Mouse (Mus musculus) heart, embryonic 13.5 days (tissue): ENCODE measurements around the gene Gramd1a. TPM values are rescaled to one million over a fixed set of nuclear protein-coding genes. Genes with fewer than 3 reads are reported as not detected.

Experiments used
- ATAC-seq: fragments of 200-750 bp; cut with Nextera tagmentation; 2 replicates; pipeline ENCODE4 v1.8.0; 2017; ENCODE audit warnings: moderate TSS enrichment; ENCODE audit not compliant: insufficient number of reproducible peaks, low FRiP score, low TSS enrichment; ENCODE audit errors: extremely low read depth
- H3K27ac ChIP-seq: fragments of 300-500 bp; sonication (generic); replicated peaks from 2 replicates; pipeline ENCODE4 v1.5.1; 2015; ENCODE audit warnings: moderate library complexity, mild to moderate bottlenecking, inconsistent platforms
- H3K27me3 ChIP-seq: fragments of 300-500 bp; sonication (generic); replicated peaks from 2 replicates; pipeline ENCODE4 v1.6.1; 2015; ENCODE audit warnings: mild to moderate bottlenecking, inconsistent platforms
- H3K36me3 ChIP-seq: fragments of 300-500 bp; sonication (generic); 2 replicates; pipeline ENCODE4 v1.6.1; 2015; ENCODE audit warnings: mild to moderate bottlenecking, inconsistent platforms
- H3K4me1 ChIP-seq: fragments of 300-500 bp; sonication (generic); 2 replicates; pipeline ENCODE4 v1.6.1; 2015; ENCODE audit warnings: inconsistent platforms
- H3K4me2 ChIP-seq: fragments of 300-500 bp; sonication (generic); 2 replicates; pipeline ENCODE4 v1.6.1; 2015; ENCODE audit warnings: inconsistent platforms, mild to moderate bottlenecking, moderate library complexity
- H3K4me3 ChIP-seq: fragments of 300-500 bp; sonication (generic); 2 replicates; pipeline ENCODE4 v1.5.1; 2015; ENCODE audit warnings: moderate library complexity, mild to moderate bottlenecking, inconsistent platforms
- H3K9ac ChIP-seq: fragments of 300-500 bp; sonication (generic); 2 replicates; pipeline ENCODE4 v1.6.1; 2015; ENCODE audit warnings: inconsistent platforms, mild to moderate bottlenecking, moderate library complexity
- H3K9me3 ChIP-seq: fragments of 300-500 bp; sonication (generic); 2 replicates; pipeline ENCODE4 v1.6.1; 2016; ENCODE audit warnings: inconsistent platforms
- WGBS: fragments of 180-500 bp; shearing (Covaris S2); methylation state at CpG from one replicate; pipeline ENCODE4 v1.1.7; 2015; ENCODE audit warnings: mixed read lengths; 5-methylcytosine and 5-hydroxymethylcytosine counted together
- polyA plus RNA-seq: library from polyadenylated mRNA; unstranded; fragments of >200 nt; fragmentation: Nextera tagmentation; extraction: Ambion mirVana; gene quantifications from 2 replicates; pipeline ENCODE4 v1.2.1, GENCODE M21; 2015

Gene Gramd1a
- polyA plus RNA-seq, 1 experiment from 2014 or later = 50.3 TPM

DNA sequence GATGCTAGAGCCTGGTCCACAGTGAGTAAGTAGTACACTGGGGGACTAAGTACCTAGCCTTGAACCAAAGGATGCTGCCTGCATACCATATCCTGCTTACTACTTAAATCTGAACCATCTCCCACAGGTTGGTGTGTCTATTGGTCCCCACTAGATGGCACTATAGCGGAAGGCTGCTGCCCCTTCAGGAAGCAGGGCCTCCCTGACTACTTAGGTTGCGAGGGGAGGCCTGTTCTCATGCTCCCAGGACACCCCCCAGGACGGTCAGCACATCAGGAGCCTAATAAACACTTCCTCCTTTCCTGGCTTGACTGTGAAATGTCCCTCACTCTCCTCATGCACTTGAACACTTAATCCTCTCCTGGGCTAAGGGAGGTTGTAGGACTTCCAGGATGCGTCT is 24.9 kb downstream of the Gramd1a start:
- ATAC-seq = no peak
- H3K36me3 ChIP-seq = peaks cover 79% of the 10 kb centered on the region
- no peak overlapping the region for H3K9ac ChIP-seq
- no peaks in the 10 kb centered on the region for H3K9me3 ChIP-seq
- H3K4me1 ChIP-seq = peaks cover 27% of the 10 kb centered on the region
- no peak overlapping the region for H3K4me2 ChIP-seq
- H3K4me3 ChIP-seq = no peak overlapping the region
- H3K27me3 ChIP-seq = peaks cover 18% of the 10 kb centered on the region
- 31% methylated on average over 4 of the region's 4 CpGs for whole genome bisulfite sequencing
- no peak overlapping the region for H3K27ac ChIP-seq

DNA sequence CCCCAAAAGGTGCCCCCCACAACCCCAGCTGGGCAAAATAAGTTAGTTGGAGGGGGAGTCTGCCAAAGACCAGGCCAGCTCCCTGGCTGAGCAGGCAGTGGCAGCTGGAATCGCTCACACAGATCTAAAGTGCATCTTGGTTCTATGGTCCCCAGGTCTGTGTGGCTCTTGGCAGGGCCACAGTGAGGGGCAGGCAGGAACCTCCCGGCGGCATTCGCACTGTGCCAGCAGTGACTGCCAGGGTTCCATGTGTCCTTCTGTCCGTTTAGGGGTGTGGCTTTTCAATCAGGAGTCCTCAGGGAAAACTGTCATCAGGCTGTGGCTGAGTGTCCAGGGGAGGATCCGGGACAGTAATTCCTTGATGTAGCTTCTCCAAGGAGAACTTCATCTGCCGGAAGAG is 25.5 kb downstream of the Gramd1a start:
- Histone ChIP-seq H3K36me3 (peaks cover 73% of the 10 kb centered on the region), H3K9ac (no peak overlapping the region), H3K27me3 (peaks cover 25% of the 10 kb centered on the region), H3K9me3 (no peaks in the 10 kb centered on the region), H3K4me2 (no peak overlapping the region), H3K4me1 (peaks cover 28% of the 10 kb centered on the region), H3K27ac (no peak overlapping the region), H3K4me3 (no peak overlapping the region)
- WGBS = 87% methylated on average over 7 of the region's 7 CpGs
- ATAC-seq = no peak

DNA sequence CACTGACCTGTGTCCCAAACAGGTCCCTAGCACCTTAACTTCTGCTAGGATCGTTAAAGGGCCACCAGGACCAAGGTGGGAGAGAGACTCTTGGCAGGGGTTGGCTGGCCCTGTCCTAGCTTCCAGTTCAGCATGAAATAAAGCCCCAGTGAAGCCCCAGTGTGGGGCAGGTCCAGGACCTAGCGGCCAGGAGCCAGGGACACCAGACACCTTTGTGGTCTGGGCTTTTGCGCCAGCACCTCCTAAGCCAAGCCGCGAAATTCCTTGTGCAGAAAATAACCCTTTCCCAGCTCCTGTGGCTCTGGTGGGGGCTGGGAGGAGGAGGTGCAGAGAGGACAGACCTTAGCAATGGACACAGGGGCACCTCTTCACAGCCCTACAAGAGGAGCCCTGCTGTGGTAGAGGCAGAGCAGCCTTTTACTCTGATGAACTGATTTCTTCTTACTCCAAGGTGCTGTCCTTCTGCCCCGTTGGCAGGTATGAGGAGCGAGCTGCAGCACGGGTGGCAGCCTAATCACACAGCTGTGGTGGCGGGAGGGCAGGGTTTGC is 27.5 kb downstream of the Gramd1a start:
- H3K4me3 ChIP-seq = no peak overlapping the region
- no peak overlapping the region; the same call in 1 of the 2 replicates for H3K9ac ChIP-seq
- 48% methylated on average over 9 of the region's 9 CpGs for WGBS
- H3K27ac ChIP-seq = no peak overlapping the region
- H3K4me2 ChIP-seq = no peak overlapping the region
- peaks cover 28% of the 10 kb centered on the region for H3K4me1 ChIP-seq
- no peak for ATAC-seq
- H3K9me3 ChIP-seq = no peaks in the 10 kb centered on the region
- H3K27me3 ChIP-seq = peaks cover 34% of the 10 kb centered on the region
- H3K36me3 ChIP-seq = peaks cover 53% of the 10 kb centered on the region

DNA sequence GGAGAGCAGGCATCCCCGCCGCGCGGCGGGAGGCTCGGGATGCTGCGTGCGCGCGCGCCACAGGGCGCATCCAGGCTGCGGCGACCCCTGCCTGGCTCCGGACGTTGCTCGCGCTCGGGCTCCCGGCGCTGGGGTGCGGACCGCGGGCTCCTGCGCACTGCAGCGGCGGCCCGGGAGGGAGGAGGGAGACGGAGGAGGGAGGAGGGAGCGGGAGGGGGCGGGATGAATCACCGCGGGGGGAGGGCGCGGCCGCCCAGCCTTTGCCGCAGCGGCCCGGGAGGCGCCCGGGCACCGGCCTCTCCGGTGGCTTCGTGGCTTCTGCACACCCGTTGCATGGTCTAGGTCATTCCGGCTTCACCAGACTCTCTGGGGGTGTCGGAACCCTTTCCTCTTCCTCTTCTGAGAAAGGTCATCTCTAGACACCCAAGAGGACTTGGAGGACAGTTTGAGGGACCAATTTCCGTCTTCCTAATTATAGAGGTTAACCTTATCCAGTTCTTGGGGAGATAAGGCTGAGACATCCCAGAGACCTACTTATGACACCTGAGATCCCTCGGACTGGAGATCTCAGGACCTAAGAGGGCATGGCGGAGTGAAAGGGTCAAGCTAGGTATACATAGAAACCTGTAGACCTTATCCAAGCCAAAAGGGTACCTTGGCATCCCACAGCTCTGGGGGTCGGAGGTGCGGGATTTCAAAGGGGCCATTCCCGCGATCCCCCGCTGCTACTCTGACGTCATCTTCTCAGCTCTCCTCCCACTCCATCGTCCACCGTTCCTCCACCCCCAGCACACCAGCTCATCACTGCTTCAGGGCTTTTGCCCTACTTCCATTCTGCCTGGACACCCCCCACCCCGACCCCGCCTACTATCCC is 28.6 kb downstream of the Gramd1a start, which contains the start of gene Scn1b:
TSS of gene Scn1b (minus strand) at position 153 of the 874 bp plus-strand sequence.
- ATAC-seq = no peak
- Histone ChIP-seq H3K9me3 (no peaks in the 10 kb centered on the region), H3K4me2 (peak within 1 kb of the TSS; percentile 99), H3K9ac (peak within 1 kb of the TSS; percentile 84), H3K4me1 (peaks cover 28% of the 10 kb centered on the region), H3K27me3 (peaks cover 34% of the 10 kb centered on the region), H3K36me3 (peaks cover 42% of the 10 kb centered on the region), H3K27ac (no peak within 1 kb of the TSS), H3K4me3 (peak within 1 kb of the TSS; percentile 69)
- WGBS = under 1% methylated on average over 53 of the region's 60 CpGs

DNA sequence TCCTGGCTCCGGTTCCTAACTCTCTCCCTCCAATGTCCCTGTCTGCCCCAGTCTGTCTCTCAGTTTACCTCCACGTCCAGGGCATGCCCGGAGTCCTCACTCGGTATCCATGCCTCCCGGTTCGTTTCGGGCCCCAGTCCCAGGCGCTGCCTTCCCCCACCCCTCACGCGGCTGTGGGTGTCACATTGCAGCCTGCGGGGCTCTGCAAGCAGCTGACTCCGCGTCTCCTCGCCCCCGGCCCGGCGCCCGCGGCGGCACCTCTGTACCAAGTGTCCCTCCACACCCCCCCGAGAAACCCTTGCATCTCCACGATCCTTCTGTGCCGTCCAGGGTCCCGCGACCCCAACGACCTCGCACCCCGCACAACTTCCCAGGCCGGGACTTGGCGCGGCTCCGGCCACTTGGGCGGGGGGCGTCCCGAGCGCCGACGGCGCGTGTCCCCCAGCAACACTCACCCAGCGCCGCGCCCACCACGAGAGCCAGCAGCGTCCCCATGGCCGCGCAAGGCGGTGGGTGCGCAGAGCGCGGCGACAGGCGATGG is 29.4 kb downstream of the Gramd1a start:
- no peak for ATAC-seq
- peaks cover 24% of the 10 kb centered on the region for H3K4me1 ChIP-seq
- 2% methylated on average over 53 of the region's 53 CpGs for WGBS

DNA sequence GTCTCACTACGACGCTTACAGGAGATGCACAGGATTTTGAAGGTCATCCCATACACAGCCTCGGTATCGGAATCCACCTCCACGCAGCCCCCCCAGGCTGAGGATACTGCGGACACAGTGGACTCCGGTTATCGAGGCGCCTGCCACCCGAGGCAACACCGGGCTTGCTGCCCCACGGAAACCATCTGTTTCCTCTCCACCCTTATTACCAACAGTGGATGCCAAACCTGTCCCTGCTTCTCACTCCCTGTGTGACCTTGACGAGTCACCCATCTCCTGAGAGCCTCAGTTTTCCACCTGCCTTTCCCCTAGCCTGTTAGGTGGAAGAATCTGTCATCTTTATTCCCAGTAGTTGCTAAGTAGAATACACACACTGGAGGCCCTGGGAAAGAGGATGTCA is 30.6 kb downstream of the Gramd1a start:
- H3K9me3 ChIP-seq = no peaks in the 10 kb centered on the region
- ATAC-seq = no peak
- WGBS = 75% methylated on average over 13 of the region's 13 CpGs
- no peak overlapping the region for H3K4me3 ChIP-seq
- no peak overlapping the region for H3K27ac ChIP-seq
- peaks cover 22% of the 10 kb centered on the region for H3K36me3 ChIP-seq
- H3K4me2 ChIP-seq = no peak overlapping the region
- H3K4me1 ChIP-seq = peaks cover 20% of the 10 kb centered on the region
- H3K27me3 ChIP-seq = peaks cover 34% of the 10 kb centered on the region
- no peak overlapping the region for H3K9ac ChIP-seq

More for the DNA sequence above, 29.4 kb downstream of the Gramd1a start:
- H3K4me3 ChIP-seq = peak overlapping the region; percentile 69
- H3K4me2 ChIP-seq = peak overlapping the region; percentile 99
- H3K9ac ChIP-seq = peak overlapping the region; percentile 84
- H3K27me3 ChIP-seq = peaks cover 34% of the 10 kb centered on the region
- no peaks in the 10 kb centered on the region for H3K9me3 ChIP-seq
- H3K36me3 ChIP-seq = peaks cover 33% of the 10 kb centered on the region
- no peak overlapping the region for H3K27ac ChIP-seq

DNA sequence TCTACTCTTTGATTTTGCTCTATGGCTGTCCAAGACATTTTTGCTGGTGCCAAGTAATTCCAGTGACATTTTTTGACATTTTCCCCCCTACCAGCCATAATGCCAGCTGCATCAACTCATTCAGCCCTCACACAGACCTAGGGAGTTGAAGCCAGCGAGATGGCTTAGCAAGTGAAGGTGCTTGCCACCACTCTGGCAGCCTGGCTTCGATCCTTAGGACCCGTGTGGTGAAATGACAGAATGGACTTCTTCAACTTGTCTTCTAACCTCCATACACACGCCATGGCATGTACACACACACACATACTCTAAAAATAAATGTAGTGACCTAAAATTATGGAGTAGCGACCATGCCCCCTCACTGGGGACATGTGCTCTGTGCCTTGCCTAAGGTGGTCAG is 31.3 kb downstream of the Gramd1a start:
- Histone ChIP-seq H3K27ac (no peak overlapping the region), H3K4me2 (no peak overlapping the region), H3K9ac (no peak overlapping the region), H3K4me3 (no peak overlapping the region), H3K4me1 (peaks cover 20% of the 10 kb centered on the region), H3K9me3 (no peaks in the 10 kb centered on the region), H3K27me3 (peaks cover 34% of the 10 kb centered on the region), H3K36me3 (peaks cover 14% of the 10 kb centered on the region)
- no peak for ATAC-seq
- WGBS = 72% methylated on average over 5 of the region's 5 CpGs

DNA sequence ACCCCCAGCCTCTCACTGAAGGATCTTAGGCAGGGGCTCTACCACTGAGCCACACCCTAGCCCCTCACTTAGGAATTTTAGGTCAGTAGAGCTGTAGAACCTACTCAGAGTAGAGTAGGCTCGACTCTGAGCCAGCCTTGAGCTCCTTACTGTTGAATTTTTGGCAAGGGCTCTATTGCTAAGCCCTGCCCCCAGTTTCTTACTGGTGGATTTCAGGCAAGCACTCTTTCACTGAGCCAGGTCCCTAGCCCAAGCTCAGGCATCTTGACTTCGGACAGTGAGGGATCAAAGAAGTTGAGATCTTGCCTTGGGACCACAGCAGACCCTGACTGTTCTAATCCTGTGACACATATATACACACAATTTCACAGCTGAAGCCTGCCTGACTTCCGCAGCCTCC is 32.0 kb downstream of the Gramd1a start:
- no peak overlapping the region for H3K27ac ChIP-seq
- H3K9ac ChIP-seq = no peak overlapping the region
- peaks cover 20% of the 10 kb centered on the region for H3K4me1 ChIP-seq
- no peak overlapping the region for H3K4me2 ChIP-seq
- no peak for ATAC-seq
- peaks cover 34% of the 10 kb centered on the region for H3K27me3 ChIP-seq
- no peak overlapping the region for H3K4me3 ChIP-seq
- H3K9me3 ChIP-seq = no peaks in the 10 kb centered on the region
- 83% methylated on average over 3 of the region's 3 CpGs for WGBS
- H3K36me3 ChIP-seq = peaks cover 8% of the 10 kb centered on the region

DNA sequence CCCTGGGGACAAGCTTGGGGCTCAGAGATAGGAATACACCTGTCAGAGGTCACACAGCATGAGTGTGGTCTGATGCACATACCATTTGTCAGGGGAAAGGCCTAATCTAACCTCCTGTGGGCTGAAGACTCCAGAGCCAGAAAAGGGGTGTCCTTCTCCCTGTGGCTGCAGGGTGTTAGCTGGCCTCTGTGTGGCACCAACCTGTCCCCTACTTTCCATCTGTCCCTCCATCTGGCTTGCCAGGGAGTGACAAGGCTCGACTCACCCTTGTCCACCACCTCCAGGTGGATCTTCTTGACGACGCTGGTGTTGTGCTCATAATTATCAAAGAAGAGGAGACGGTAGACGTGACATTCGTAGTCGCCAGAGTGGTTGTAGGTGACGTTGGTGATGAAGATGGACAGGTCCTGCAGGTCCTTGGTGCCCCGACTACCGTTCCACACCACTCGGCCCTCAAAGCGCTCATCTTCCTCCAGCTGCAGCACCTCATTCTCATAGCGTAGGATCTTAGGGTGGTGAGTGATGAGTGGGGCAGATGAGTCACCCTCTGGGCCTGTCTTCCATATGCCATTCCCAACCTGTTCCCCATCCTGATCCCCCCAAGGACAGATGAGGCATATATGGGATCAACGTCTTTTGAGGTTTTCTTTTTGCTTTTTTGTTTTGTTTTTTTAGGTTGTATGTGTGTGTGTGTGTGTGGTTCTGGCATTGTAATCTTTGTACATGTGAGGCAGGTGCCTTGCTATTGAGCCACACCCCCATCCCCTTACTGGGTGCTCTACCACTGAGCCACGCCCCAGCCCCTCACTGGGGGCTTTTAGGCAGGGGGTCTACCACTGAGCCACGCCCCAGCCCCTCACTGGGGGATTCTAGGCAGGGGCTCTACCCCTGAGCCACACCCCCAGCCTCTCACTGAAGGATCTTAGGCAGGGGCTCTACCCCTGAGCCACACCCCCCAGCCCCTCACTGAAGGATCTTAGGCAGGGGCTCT is 32.8 kb downstream of the Gramd1a start:
- H3K36me3 ChIP-seq = no peaks in the 10 kb centered on the region
- H3K4me2 ChIP-seq = no peak overlapping the region
- WGBS = 79% methylated on average over 16 of the region's 16 CpGs
- no peak for ATAC-seq
- H3K27ac ChIP-seq = no peak overlapping the region
- no peaks in the 10 kb centered on the region for H3K9me3 ChIP-seq
- H3K9ac ChIP-seq = no peak overlapping the region
- peaks cover 34% of the 10 kb centered on the region for H3K27me3 ChIP-seq
- peaks cover 22% of the 10 kb centered on the region for H3K4me1 ChIP-seq
- no peak overlapping the region for H3K4me3 ChIP-seq

DNA sequence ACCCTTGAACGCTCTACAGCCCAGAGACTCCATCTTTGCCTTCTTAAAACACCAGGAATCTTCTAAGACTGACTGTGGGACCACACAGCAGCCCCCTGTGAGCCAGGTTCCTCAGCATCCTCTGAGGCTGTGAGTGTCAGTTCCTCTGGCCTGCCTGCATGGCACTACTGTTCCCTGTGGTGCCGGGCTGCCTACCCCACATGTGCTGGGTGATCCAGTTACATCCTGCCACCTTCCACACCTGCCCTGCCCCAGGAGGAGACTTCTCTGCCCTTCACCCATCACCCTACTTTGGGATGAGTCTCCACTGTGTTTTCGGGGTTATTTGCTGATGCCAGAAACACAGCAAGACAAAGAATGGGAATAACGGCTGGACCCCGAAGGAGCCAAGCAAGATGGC is 36.1 kb downstream of the Gramd1a start:
- H3K9ac ChIP-seq = no peak overlapping the region
- no peaks in the 10 kb centered on the region for H3K36me3 ChIP-seq
- no peak overlapping the region for H3K4me3 ChIP-seq
- H3K9me3 ChIP-seq = no peaks in the 10 kb centered on the region
- H3K27ac ChIP-seq = no peak overlapping the region
- WGBS = 72% methylated on average over 5 of the region's 5 CpGs
- ATAC-seq = no peak
- H3K4me2 ChIP-seq = no peak overlapping the region
- peaks cover 24% of the 10 kb centered on the region for H3K4me1 ChIP-seq
- peaks cover 4% of the 10 kb centered on the region for H3K27me3 ChIP-seq

DNA sequence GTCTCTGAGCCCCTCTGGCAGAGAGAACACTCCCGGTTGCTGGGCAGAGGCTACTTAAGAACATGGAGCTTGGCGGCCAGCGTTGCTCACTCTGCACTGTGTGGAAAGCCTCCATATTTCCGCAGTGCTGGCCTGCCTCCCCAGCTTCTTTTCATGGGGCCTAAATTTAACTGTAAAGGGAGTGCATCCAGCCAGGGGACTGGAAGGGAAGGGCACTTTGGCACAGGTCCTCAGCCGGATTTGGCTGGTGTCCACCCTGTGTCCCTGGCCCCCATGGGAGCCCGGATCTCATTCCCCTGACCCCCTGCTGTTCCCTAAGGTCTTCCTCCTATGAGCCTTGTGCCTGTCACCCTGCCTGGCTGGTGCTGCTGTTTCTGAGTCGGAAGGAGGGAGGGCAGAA is 37.2 kb downstream of the Gramd1a start:
- whole genome bisulfite sequencing = 55% methylated on average over 7 of the region's 7 CpGs
- Histone ChIP-seq H3K27me3 (no peaks in the 10 kb centered on the region), H3K27ac (no peak overlapping the region), H3K4me1 (peaks cover 24% of the 10 kb centered on the region), H3K9me3 (no peaks in the 10 kb centered on the region), H3K36me3 (no peaks in the 10 kb centered on the region), H3K4me3 (no peak overlapping the region), H3K4me2 (no peak overlapping the region), H3K9ac (no peak overlapping the region)
- no peak for ATAC-seq
